Mouse (Mus musculus): Measurements from ENCODE around the gene Ogfod1.

Ogfod1 gene

DNA sequence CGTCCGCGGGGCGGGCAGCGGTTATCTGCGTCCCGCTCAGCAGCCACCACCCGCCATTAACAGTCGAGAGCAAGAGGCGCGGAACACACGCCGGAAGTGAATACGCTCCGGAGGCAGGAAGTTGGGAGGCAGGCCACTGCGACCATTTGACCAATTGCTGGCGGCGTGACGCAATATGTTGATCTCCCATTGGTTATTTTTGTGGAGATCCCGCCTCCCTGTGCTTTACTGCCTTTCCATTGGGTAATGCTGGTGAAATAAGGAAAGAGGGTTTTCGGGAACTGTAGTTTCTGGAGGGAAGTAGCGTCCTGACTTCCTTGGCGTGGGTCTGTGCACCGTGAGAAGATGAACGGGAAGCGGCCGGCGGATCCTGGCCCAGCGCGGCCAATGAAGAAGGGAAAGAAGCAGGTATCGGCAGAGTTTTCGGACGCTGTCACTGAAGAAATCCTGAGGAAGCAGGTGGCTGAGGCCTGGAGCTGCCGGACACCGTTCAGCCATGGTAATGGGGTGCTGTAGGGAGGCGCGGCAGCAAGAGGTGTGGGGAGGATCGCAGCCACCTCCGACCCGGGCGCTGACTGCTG lies at the start of gene Ogfod1, which contains the start of gene Nudt21:
TSS of gene Ogfod1 (plus strand) at position 255 of the 581 bp plus-strand sequence.
TSS of gene Nudt21 (minus strand) at position 88 of the 581 bp plus-strand sequence.
- DNase-seq (ENCODE audit: low spot score): peak; percentile 97

GRCm38 (mm10) chr8:93989739-93990138 lies 47.3 kb upstream of the Ogfod1 start:
- no peak for DNase-seq (ENCODE audit: low spot score)

- no peak for DNase-seq (ENCODE audit: low spot score)
Observed at GRCm38 (mm10) chr8:93998961-93999360, 38.0 kb upstream of the Ogfod1 start.

GRCm38 (mm10) chr8:94004139-94004538 lies 32.9 kb upstream of the Ogfod1 start:
- DNase-seq (ENCODE audit: low spot score): no peak

DNA sequence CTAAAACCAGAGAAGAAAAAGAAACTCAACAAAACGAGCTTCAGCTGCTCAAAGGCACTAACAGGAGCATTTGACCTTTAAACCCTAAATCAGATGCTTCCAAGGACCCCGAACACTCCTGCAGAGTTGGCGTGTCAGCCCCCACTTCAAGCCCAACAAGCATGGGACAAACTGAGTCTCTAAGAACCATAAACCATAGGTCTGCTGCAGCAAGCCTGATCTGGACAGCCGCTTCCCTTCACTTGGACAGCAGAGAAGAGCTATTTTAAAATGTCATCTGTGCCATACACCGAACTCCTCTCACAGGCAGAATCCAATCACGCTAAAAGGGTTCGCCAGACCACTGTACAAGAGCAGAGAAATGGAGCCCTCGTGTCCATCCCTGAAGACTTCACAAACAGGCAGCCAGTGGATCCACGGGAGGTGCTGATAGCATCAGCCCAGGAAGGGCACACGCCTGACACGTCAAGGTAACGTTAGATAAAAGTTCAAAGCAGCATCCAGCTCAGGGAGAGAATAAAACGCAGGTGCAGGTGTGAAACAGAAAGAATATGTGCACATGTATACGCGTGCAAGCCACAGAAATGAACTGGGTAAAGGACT lies 27.7 kb upstream of the Ogfod1 start:
- no peak for DNase-seq (ENCODE audit: low spot score)

- DNase-seq (ENCODE audit: low spot score): no peak
Observed at GRCm38 (mm10) chr8:94010101-94010705, 26.8 kb upstream of the Ogfod1 start.

GRCm38 (mm10) chr8:94011076-94012012 lies 25.7 kb upstream of the Ogfod1 start:
- DNase-seq (ENCODE audit: low spot score): no peak

- DNase-seq (ENCODE audit: low spot score): peak; percentile 59
Observed at GRCm38 (mm10) chr8:94012013-94012951, 24.7 kb upstream of the Ogfod1 start, which contains the start of gene Amfr. TSS of gene Amfr (minus strand) at chr8:94012842.

DNA sequence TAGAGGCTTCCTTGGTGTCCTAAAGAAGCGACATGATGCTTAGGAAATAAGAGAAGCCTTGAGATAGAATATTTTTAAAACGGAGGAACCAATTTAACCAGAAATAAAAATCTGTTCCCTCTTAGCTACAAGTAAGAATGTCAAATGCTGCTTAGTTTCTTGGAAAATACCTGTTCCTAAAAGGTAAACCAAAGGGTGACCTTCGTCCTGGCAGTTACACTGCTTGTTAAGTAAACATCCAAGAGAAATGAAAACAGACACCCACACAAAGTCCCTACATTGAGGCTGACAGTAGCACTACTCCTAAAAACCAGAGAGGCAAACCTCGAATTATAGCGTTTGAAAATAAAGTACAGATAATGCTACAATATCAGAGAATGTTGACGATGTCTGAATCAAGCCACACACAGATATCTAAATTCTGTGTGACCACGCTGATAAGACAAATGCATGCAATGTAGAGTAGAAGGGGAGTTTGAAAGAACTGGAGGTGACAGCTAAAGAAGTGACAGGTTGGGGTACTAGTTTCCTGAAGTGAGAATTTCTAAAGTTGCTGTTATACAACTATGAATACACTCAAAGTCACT lies 23.9 kb upstream of the Ogfod1 start:
- no peak for DNase-seq (ENCODE audit: low spot score)

DNA sequence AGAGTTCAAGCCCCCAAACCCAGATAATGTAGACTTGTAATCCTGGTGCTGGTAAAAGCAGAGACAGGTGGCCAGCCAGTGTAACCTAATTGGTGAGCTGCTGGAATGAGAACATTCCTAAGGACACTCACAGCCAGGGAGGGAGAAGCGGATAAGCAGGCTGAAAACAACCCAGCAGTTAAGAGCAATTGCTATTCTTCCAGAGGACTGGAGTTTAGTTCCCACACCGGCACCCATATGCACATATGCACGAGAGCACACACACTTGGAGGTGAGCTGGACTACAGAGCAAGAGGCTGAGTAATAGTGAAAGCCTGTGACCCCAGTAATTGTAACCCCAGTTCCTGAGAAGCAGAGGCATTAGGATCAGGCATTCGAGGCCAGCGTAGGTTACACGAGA lies 13.1 kb upstream of the Ogfod1 start:
- DNase-seq (ENCODE audit: low spot score): no peak

- DNase-seq (ENCODE audit: low spot score): no peak
Observed at GRCm38 (mm10) chr8:94029701-94030100, 7.3 kb upstream of the Ogfod1 start.

DNA sequence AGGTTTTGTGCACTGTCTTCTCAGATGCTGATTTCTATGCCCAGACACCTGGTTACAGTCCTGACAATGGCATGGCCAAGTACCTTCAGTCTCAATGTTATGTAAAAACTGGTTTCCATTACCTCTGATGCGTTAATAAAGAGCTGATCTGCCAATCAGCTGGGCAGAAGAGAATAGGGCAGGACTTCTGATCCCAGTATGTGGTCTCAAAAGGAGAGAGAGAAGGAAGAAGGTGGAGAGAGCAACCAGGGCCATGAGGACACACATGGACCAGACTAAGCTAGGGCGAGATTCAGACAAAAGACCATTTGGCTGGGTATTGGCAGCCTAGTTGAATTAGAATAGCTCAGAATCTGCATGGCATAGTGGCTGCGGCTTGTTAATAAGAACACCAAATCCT lies 3.4 kb upstream of the Ogfod1 start:
- DNase-seq (ENCODE audit: low spot score): no peak

- DNase-seq (ENCODE audit: low spot score): no peak
Observed at GRCm38 (mm10) chr8:94035200-94035599, 1.8 kb upstream of the Ogfod1 start.

DNA sequence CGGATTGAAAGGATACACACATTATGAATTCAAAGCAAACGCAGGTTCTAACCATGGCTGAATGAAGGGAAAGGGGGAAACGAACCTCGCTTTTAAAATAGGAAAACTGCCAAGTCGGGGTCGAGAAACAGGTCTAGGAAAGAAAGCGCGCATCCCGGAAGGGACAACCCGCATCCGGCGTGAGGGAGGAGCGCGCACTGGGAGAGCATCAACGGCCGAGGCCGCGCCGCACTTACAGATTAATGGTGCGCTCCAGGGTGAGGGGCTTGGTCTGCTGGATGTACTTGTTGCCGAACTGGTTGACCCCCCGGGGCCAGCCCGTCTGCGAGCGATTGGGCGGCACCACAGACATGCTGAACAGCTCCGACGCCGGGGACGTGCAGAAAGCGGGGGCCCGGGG lies 457 bp upstream of the Ogfod1 start:
- peak; percentile 30 for DNase-seq (ENCODE audit: low spot score)

DNA sequence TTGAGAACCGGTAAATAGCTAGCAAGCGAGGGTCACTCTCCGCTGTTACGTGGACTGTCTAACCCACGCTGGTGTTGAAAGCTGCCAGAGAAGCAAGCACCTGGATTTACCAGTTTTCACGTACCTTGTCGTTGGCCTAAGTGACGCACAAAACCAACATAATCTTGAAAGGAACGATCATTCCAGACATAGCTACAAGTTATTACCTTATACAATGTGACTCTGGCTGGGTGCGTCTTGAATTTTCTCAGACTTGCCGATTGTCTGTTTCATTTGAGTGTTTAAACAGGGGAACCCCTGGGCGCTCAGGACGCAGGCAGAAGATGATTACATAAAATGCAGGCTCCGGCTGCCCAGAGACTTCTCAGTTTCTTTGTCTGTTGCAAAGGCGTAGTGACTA lies 808 bp downstream of the Ogfod1 start:
- peak; percentile 38 for DNase-seq (ENCODE audit: low spot score)

GRCm38 (mm10) chr8:94047845-94048244 lies 10.8 kb downstream of the Ogfod1 start:
- DNase-seq (ENCODE audit: low spot score): no peak

GRCm38 (mm10) chr8:94052696-94053095 lies 15.7 kb downstream of the Ogfod1 start:
- DNase-seq (ENCODE audit: low spot score): no peak

GRCm38 (mm10) chr8:94057157-94057854 lies 20.3 kb downstream of the Ogfod1 start:
- peak; percentile 37 for DNase-seq (ENCODE audit: low spot score)

DNA sequence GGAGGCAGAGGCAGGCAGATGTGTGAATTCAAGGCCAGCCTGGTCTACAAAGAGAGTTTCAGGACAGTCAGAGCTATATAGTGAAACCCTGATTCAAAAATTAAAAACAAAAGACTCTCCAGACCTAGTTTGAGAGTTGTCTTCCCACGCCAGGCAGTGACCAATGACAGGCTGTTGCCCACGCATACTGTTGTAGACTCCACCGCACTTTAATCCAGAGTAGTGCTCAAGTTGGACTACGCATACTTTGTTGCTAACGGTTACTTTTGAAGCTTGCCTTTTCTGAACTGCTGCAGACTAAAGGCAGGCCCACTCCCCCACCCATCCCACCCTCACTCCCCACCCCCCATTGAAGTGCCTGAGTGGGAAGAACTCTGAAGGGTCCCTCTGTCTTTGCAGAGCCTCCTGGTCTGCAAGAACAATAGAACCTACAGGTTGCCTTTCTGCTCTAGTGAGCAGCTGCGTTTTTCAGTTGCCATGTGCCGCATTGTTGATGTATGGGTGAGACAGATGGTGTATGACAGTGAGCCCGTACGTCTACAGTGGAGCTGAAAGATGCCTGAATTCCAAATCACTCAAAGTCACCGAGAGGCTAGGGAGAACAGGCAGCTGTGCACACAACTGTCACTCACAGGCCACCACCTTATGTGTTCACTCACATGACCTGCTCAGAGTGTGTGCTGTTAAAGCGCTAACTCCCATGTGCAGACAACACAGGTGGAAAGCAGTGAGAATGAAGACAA lies 29.3 kb downstream of the Ogfod1 start:
- no peak for DNase-seq (ENCODE audit: low spot score)

Data from lung, postnatal 25 days (tissue).